Mouse (Mus musculus) G1E (cell line): ENCODE measurements around the gene Sugp1.

Source experiments
- CTCF ChIP-seq: IDR thresholded peaks from 2 replicates; pipeline ENCODE4 v1.5.1; 2012; ENCODE audit warnings: low read depth, low read length, inconsistent platforms, mixed read lengths
- GATA2 ChIP-seq: IDR thresholded peaks from 2 replicates; pipeline ENCODE4 v1.6.1; 2012; ENCODE audit warnings: low read depth, low read length, inconsistent platforms, borderline replicate concordance
- POLR2AphosphoS5 ChIP-seq: IDR thresholded peaks from 2 replicates; pipeline ENCODE4 v1.6.1; 2012; ENCODE audit warnings: low read depth, low read length, inconsistent platforms; ENCODE audit not compliant: insufficient replicate concordance

GRCm38 (mm10) chr8:70104506-70104905 is 61.9 kb downstream of the Sugp1 start:
- TF ChIP-seq CTCF (no peak), GATA2 (no peak), POLR2AphosphoS5 (no peak)
